Mouse (Mus musculus): ENCODE measurements at regions not wholly inside any gene's neighbourhood (a gene's known extent, or its start where the extent isn't known, plus 50 kb on each side); places are given as distances from the start of the nearest gene placed in this dataset.

DNA sequence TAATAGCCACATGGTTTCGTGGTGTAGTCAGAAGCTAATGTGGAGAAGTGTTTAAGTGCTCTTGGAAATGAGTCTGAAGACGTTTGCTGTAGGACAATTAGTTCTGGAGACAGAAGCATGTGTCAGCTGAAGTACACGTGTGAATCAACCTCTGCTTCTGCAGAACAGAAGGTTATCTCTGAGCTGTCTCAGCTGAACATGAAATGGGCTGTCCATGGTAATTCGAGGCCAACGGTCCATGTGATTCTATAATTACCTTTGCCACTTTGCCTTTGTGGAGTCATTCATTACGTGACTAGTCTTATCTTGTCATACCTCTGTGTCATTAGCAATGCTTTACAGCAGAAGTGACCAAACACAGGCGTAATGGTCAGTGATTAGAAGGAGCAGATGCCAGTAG lies 295.6 kb upstream of the Veph1 start:
- no peak for DNase-seq (ENCODE audit: low spot score)
- H3K9me3 ChIP-seq (ENCODE audit: control insufficient read depth, low read length), result no peaks in the 10 kb centered on the region
- no peak overlapping the region for H3K27ac ChIP-seq (replicated peaks; ENCODE audit: low read depth, low read length)
- no peak overlapping the region for H3K4me3 ChIP-seq (ENCODE audit: low read depth, low read length)
- no peak overlapping the region for H3K4me2 ChIP-seq (ENCODE audit: low read depth, severe bottlenecking)
- no peaks in the 10 kb centered on the region for H3K36me3 ChIP-seq (ENCODE audit: control insufficient read depth, insufficient read depth, low read length)
- no peaks in the 10 kb centered on the region for H3K27me3 ChIP-seq (ENCODE audit: control insufficient read depth, insufficient read depth, low read length)
- peaks cover 4% of the 10 kb centered on the region; the same call in 1 of the 2 replicates for H3K4me1 ChIP-seq (ENCODE audit: control insufficient read depth, insufficient read depth, low read length)
- 24% methylated on average over 7 of the region's 7 CpGs for WGBS
- no peak overlapping the region for H3K9ac ChIP-seq (ENCODE audit: low read length)
- ATAC-seq (ENCODE audit: insufficient number of reproducible peaks, low FRiP score, low TSS enrichment, low read depth), result no peak

DNA sequence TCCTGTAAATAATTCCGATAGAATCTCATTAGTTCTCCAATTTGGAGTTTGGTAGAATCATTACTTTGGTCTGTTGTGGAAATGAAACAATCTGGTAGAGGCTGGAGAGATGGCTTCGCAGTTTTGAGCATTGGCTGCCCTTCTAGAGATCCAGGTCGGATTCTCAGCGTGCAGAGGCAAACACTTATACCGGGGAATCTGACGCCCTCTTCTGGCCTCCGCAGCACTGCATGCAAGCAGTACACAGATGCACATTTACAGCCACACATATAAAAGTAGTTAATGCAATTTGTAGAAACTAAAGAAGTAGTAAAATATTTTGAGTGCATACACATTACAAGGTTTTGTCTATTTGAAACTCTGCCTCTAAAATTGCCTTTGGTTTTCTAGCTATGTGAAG lies 294.1 kb upstream of the Veph1 start:
- DNase-seq (ENCODE audit: low spot score) (no peak), ATAC-seq (ENCODE audit: insufficient number of reproducible peaks, low FRiP score, low TSS enrichment, low read depth) (no peak)
- Histone ChIP-seq H3K9ac (ENCODE audit: low read length) (no peak overlapping the region), H3K4me3 (ENCODE audit: low read depth, low read length) (no peak overlapping the region), H3K36me3 (ENCODE audit: control insufficient read depth, insufficient read depth, low read length) (no peaks in the 10 kb centered on the region), H3K4me2 (ENCODE audit: low read depth, severe bottlenecking) (no peak overlapping the region), H3K27ac (replicated peaks; ENCODE audit: low read depth, low read length) (no peak overlapping the region), H3K4me1 (ENCODE audit: control insufficient read depth, insufficient read depth, low read length) (peaks cover 4% of the 10 kb centered on the region; the same call in 1 of the 2 replicates), H3K27me3 (ENCODE audit: control insufficient read depth, insufficient read depth, low read length) (no peaks in the 10 kb centered on the region), H3K9me3 (ENCODE audit: control insufficient read depth, low read length) (no peaks in the 10 kb centered on the region)
- WGBS, result 59% methylated on average over 7 of the region's 7 CpGs

DNA sequence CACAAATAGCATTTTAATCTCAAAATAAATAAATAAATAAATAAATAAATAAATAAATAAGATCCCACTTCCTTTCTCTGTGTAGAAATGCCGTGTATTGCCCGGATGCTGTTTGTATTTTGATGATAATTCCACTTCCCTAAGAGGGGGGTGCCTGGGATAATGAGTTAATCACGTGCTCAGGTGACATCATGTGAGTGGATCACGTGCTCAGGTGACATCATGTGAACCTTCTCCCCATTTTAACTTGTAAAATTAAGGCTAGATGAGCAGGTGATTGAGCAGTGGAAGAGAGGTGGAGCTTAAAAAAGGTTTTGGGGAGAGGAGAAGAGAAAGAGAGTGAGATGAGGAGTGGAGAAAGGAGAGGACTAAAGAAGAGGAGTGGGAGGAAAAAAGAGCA lies 292.8 kb upstream of the Veph1 start:
- no peaks in the 10 kb centered on the region for H3K36me3 ChIP-seq (ENCODE audit: control insufficient read depth, insufficient read depth, low read length)
- no peaks in the 10 kb centered on the region for H3K9me3 ChIP-seq (ENCODE audit: control insufficient read depth, low read length)
- no peak for DNase-seq (ENCODE audit: low spot score)
- H3K27me3 ChIP-seq (ENCODE audit: control insufficient read depth, insufficient read depth, low read length), result no peaks in the 10 kb centered on the region
- H3K27ac ChIP-seq (replicated peaks; ENCODE audit: low read depth, low read length), result no peak overlapping the region
- peaks cover 4% of the 10 kb centered on the region; the same call in 1 of the 2 replicates for H3K4me1 ChIP-seq (ENCODE audit: control insufficient read depth, insufficient read depth, low read length)
- no peak overlapping the region for H3K9ac ChIP-seq (ENCODE audit: low read length)
- no peak overlapping the region for H3K4me2 ChIP-seq (ENCODE audit: low read depth, severe bottlenecking)
- H3K4me3 ChIP-seq (ENCODE audit: low read depth, low read length), result no peak overlapping the region
- WGBS, result 92% methylated on average over 4 of the region's 4 CpGs
- ATAC-seq (ENCODE audit: insufficient number of reproducible peaks, low FRiP score, low TSS enrichment, low read depth), result no peak

DNA sequence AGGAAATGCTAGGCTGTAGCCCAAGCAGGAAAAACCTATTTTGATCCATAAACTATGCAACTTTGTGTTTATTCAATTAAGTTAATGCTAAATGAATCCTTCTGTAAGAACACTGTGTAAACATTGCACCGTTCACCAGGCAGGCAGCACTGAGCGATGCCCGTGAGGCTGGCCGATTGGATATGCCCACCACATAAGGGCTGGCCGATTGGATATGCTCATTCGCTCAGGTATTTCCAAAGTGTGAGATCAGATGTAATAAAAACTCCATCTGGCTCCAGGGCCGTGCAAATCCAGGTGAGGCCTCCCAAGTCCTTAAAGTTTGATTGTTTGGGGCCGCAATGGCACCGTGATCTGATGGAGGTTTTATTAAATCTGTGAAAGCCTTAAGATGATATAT lies 288.2 kb upstream of the Veph1 start:
- 76% methylated on average over 9 of the region's 9 CpGs for WGBS
- no peak for DNase-seq (ENCODE audit: low spot score)

DNA sequence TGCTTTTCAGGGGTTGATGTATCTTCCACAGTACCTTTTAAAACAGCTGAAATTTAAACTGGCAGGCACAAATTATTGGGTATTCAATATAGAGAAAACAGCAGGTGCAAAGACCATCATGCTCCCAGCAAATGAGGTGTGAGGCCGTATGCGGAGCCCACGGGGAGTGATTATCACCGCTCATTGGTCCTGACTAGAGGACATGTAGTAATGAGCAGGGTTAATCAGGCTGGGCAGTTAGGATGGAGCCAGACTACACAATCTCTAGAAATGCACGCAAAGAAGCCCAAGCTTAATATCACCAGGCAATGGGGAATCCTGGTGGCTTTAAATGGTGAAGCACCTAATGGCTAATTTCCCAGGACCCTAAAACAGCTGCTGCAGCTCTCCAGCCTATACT lies 287.5 kb upstream of the Veph1 start:
- no peak overlapping the region for H3K9ac ChIP-seq (ENCODE audit: low read length)
- 54% methylated on average over 5 of the region's 5 CpGs for WGBS
- H3K9me3 ChIP-seq (ENCODE audit: control insufficient read depth, low read length), result no peaks in the 10 kb centered on the region
- H3K4me3 ChIP-seq (ENCODE audit: low read depth, low read length), result no peak overlapping the region
- no peak overlapping the region for H3K27ac ChIP-seq (replicated peaks; ENCODE audit: low read depth, low read length)
- no peak overlapping the region for H3K4me2 ChIP-seq (ENCODE audit: low read depth, severe bottlenecking)
- no peak for DNase-seq (ENCODE audit: low spot score)
- no peaks in the 10 kb centered on the region for H3K4me1 ChIP-seq (ENCODE audit: control insufficient read depth, insufficient read depth, low read length)
- H3K36me3 ChIP-seq (ENCODE audit: control insufficient read depth, insufficient read depth, low read length), result no peaks in the 10 kb centered on the region
- ATAC-seq (ENCODE audit: insufficient number of reproducible peaks, low FRiP score, low TSS enrichment, low read depth), result no peak
- no peaks in the 10 kb centered on the region for H3K27me3 ChIP-seq (ENCODE audit: control insufficient read depth, insufficient read depth, low read length)

More for the DNA sequence above, 288.2 kb upstream of the Veph1 start:
- no peaks in the 10 kb centered on the region for H3K36me3 ChIP-seq (ENCODE audit: control insufficient read depth, insufficient read depth, low read length)
- no peaks in the 10 kb centered on the region for H3K4me1 ChIP-seq (ENCODE audit: control insufficient read depth, insufficient read depth, low read length)
- no peak overlapping the region for H3K4me3 ChIP-seq (ENCODE audit: low read depth, low read length)
- ATAC-seq (ENCODE audit: insufficient number of reproducible peaks, low FRiP score, low TSS enrichment, low read depth), result no peak
- H3K9ac ChIP-seq (ENCODE audit: low read length), result no peak overlapping the region
- no peak overlapping the region for H3K4me2 ChIP-seq (ENCODE audit: low read depth, severe bottlenecking)
- no peak overlapping the region for H3K27ac ChIP-seq (replicated peaks; ENCODE audit: low read depth, low read length)
- H3K9me3 ChIP-seq (ENCODE audit: control insufficient read depth, low read length), result no peaks in the 10 kb centered on the region
- H3K27me3 ChIP-seq (ENCODE audit: control insufficient read depth, insufficient read depth, low read length), result no peaks in the 10 kb centered on the region

DNA sequence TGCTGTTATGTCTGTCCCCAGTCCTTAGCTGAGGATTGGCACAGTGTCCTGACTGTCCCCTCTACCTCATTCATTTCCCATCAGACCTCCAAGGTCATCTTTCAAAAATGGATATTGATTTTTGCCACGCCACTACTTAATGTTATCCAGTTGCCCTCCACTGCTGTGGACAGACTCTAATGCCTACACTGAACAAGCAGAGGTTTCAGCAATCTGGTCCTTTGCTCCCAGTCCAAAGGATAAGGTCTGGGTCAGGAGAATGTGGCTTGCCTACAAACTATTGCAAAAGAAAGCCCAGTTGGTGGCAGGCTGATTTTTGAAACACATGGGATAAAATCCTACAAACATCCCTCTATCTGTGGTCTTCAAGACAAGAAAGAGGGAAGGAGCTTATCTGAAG lies 280.0 kb upstream of the Veph1 start:
- no peaks in the 10 kb centered on the region for H3K4me1 ChIP-seq (ENCODE audit: control insufficient read depth, insufficient read depth, low read length)
- H3K9ac ChIP-seq (ENCODE audit: low read length), result no peak overlapping the region
- ATAC-seq (ENCODE audit: insufficient number of reproducible peaks, low FRiP score, low TSS enrichment, low read depth) (no peak), DNase-seq (ENCODE audit: low spot score) (no peak)
- WGBS, result 84% methylated on average over 1 of the region's 1 CpGs
- no peak overlapping the region for H3K27ac ChIP-seq (replicated peaks; ENCODE audit: low read depth, low read length)
- H3K27me3 ChIP-seq (ENCODE audit: control insufficient read depth, insufficient read depth, low read length), result no peaks in the 10 kb centered on the region
- no peak overlapping the region for H3K4me2 ChIP-seq (ENCODE audit: low read depth, severe bottlenecking)
- no peaks in the 10 kb centered on the region for H3K9me3 ChIP-seq (ENCODE audit: control insufficient read depth, low read length)
- no peak overlapping the region for H3K4me3 ChIP-seq (ENCODE audit: low read depth, low read length)
- no peaks in the 10 kb centered on the region; the same call in 1 of the 2 replicates for H3K36me3 ChIP-seq (ENCODE audit: control insufficient read depth, insufficient read depth, low read length)

DNA sequence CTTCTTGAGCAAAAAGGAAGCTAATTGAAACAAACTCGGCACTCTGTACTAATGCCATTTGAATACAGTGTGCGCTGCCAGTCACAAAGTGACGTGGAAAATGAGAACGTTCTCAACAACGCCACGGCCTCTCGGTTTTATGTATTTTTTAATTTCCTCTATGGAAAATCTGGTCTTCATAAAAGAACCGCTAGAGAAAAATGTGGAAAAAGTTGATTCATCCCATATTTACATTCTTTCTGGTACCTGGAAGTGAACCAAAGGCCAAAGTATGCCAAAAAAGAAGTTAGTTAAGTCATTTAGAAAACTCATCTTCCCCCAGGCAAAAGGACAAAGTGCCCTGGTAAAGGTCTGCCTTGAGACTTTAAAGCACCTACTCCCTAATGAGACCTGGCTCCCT lies 277.7 kb upstream of the Veph1 start:
- Histone ChIP-seq H3K27me3 (ENCODE audit: control insufficient read depth, insufficient read depth, low read length) (no peaks in the 10 kb centered on the region), H3K36me3 (ENCODE audit: control insufficient read depth, insufficient read depth, low read length) (no peaks in the 10 kb centered on the region; the same call in 1 of the 2 replicates), H3K4me1 (ENCODE audit: control insufficient read depth, insufficient read depth, low read length) (no peaks in the 10 kb centered on the region), H3K9me3 (ENCODE audit: control insufficient read depth, low read length) (no peaks in the 10 kb centered on the region), H3K4me3 (ENCODE audit: low read depth, low read length) (no peak overlapping the region), H3K4me2 (ENCODE audit: low read depth, severe bottlenecking) (no peak overlapping the region), H3K27ac (replicated peaks; ENCODE audit: low read depth, low read length) (no peak overlapping the region), H3K9ac (ENCODE audit: low read length) (no peak overlapping the region)
- DNase-seq (ENCODE audit: low spot score) (no peak), ATAC-seq (ENCODE audit: insufficient number of reproducible peaks, low FRiP score, low TSS enrichment, low read depth) (no peak)
- 62% methylated on average over 8 of the region's 8 CpGs for WGBS

DNA sequence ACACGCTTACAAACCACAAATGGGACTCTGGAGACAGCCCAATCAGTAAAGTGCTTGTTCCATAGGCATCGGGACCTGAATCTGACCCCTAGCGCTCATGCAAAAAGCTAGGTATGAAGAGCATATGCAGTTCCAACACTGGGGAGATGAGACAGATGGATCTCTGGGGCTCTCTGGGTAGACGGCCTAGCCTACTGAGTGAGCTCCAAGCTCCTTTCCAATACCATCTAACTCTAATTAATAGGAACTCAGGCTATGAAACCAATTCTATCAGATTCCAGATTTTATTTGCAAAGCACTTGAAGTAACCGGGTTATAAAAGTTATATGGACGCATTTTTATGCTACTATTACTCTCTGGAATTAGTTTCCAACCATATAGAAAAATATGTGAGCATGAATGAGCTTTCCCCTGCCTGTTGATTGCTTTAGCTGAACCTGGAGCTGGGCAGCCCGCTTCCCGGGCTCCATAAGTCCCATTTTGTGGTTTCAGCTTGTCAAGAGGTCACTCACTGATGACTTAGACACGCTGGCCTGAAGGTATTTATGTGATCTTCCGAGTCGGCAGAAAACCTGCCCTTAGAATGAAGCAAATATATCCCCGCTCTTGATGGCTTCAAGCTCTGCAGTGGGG lies 276.4 kb upstream of the Veph1 start:
- Histone ChIP-seq H3K4me3 (ENCODE audit: low read depth, low read length) (no peak overlapping the region), H3K9me3 (ENCODE audit: control insufficient read depth, low read length) (no peaks in the 10 kb centered on the region), H3K36me3 (ENCODE audit: control insufficient read depth, insufficient read depth, low read length) (no peaks in the 10 kb centered on the region), H3K27me3 (ENCODE audit: control insufficient read depth, insufficient read depth, low read length) (no peaks in the 10 kb centered on the region), H3K9ac (ENCODE audit: low read length) (no peak overlapping the region), H3K27ac (replicated peaks; ENCODE audit: low read depth, low read length) (no peak overlapping the region), H3K4me2 (ENCODE audit: low read depth, severe bottlenecking) (no peak overlapping the region), H3K4me1 (ENCODE audit: control insufficient read depth, insufficient read depth, low read length) (no peaks in the 10 kb centered on the region)
- ATAC-seq (ENCODE audit: insufficient number of reproducible peaks, low FRiP score, low TSS enrichment, low read depth) (no peak), DNase-seq (ENCODE audit: low spot score) (no peak)
- WGBS, result 87% methylated on average over 12 of the region's 12 CpGs

DNA sequence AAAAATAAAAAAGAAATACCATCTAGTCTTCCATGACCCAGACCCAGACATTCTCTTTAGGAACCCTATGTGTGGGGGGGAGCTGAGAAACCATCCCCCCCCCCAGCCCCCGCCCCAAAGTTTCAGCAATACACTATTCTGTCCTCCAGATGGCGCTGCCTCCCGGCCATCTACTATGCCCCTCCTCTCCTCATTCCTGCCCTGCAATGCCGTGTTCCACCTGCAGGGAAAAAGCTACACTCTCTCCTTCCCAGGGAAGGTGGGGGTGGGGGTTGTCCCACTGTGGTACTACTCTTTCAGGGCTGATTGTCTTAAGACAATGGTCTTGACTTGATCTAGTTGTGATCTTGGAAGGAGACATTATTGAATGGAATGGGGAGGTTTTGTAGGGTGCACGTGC lies 273.7 kb upstream of the Veph1 start:
- no peak for ATAC-seq (ENCODE audit: insufficient number of reproducible peaks, low FRiP score, low TSS enrichment, low read depth)
- no peak for DNase-seq (ENCODE audit: low spot score)
- Histone ChIP-seq H3K4me1 (ENCODE audit: control insufficient read depth, insufficient read depth, low read length) (no peaks in the 10 kb centered on the region), H3K27ac (replicated peaks; ENCODE audit: low read depth, low read length) (no peak overlapping the region), H3K4me3 (ENCODE audit: low read depth, low read length) (no peak overlapping the region), H3K9ac (ENCODE audit: low read length) (no peak overlapping the region), H3K36me3 (ENCODE audit: control insufficient read depth, insufficient read depth, low read length) (no peaks in the 10 kb centered on the region), H3K4me2 (ENCODE audit: low read depth, severe bottlenecking) (no peak overlapping the region), H3K9me3 (ENCODE audit: control insufficient read depth, low read length) (no peaks in the 10 kb centered on the region), H3K27me3 (ENCODE audit: control insufficient read depth, insufficient read depth, low read length) (no peaks in the 10 kb centered on the region)
- WGBS, result 75% methylated on average over 5 of the region's 5 CpGs

Measured in limb, embryonic 11.5 days (tissue).